Mouse (Mus musculus) embryonic facial prominence, embryonic 12.5 days (tissue): ENCODE results near the gene Otx1. TPM values are rescaled to one million over a fixed set of nuclear protein-coding genes. Genes with fewer than 3 reads are reported as not detected.

ENCODE experiments used
- ATAC-seq: fragments of 200-750 bp; cut with Nextera tagmentation; 2 replicates; pipeline ENCODE4 v1.8.0; 2017; ENCODE audit not compliant: insufficient number of reproducible peaks, insufficient read depth, low FRiP score, low TSS enrichment
- H3K27ac ChIP-seq: fragments of 300-500 bp; sonication (generic); 2 replicates; pipeline ENCODE4 v1.5.1; 2016; ENCODE audit warnings: mild to moderate bottlenecking
- H3K27me3 ChIP-seq: fragments of 300-500 bp; sonication (generic); 2 replicates; pipeline ENCODE4 v1.6.1; 2016; ENCODE audit warnings: mild to moderate bottlenecking, moderate library complexity
- H3K36me3 ChIP-seq: fragments of 300-500 bp; sonication (generic); 2 replicates; pipeline ENCODE4 v1.6.1; 2016; ENCODE audit warnings: mild to moderate bottlenecking
- H3K4me1 ChIP-seq: fragments of 300-500 bp; sonication (generic); 2 replicates; pipeline ENCODE4 v1.6.1; 2016
- H3K4me2 ChIP-seq: fragments of 300-500 bp; sonication (generic); replicated peaks from 2 replicates; pipeline ENCODE4 v1.6.1; 2016; ENCODE audit warnings: mild to moderate bottlenecking, moderate library complexity
- H3K4me3 ChIP-seq: fragments of 300-500 bp; sonication (generic); 2 replicates; pipeline ENCODE4 v1.5.1; 2016; ENCODE audit warnings: mild to moderate bottlenecking
- H3K9ac ChIP-seq: fragments of 300-500 bp; sonication (generic); 2 replicates; pipeline ENCODE4 v1.6.1; 2016; ENCODE audit warnings: mild to moderate bottlenecking, moderate library complexity
- H3K9me3 ChIP-seq: fragments of 300-500 bp; sonication (generic); 2 replicates; pipeline ENCODE4 v1.6.1; 2016; ENCODE audit warnings: mild to moderate bottlenecking, moderate library complexity
- WGBS: fragments of 180-500 bp; shearing (Covaris S2); methylation state at CpG from one replicate; pipeline ENCODE4 v1.1.7; 2016; 5-methylcytosine and 5-hydroxymethylcytosine counted together
- polyA plus RNA-seq: library from polyadenylated mRNA; unstranded; fragments of >200 nt; fragmentation: Nextera tagmentation; extraction: Ambion mirVana; gene quantifications from 2 replicates; pipeline ENCODE4 v1.2.1, GENCODE M21; 2016

The Otx1 gene
- 4.5 and 6.3 TPM in 2 replicates for polyA plus RNA-seq

- no peaks in the 10 kb centered on the region for H3K36me3 ChIP-seq
- no peaks in the 10 kb centered on the region for H3K9me3 ChIP-seq
- peak within 1 kb of the TSS; percentile 53 for H3K4me3 ChIP-seq
- under 1% methylated on average over 34 of the region's 34 CpGs for WGBS
- peak within 1 kb of the TSS; percentile 81 for H3K27ac ChIP-seq
- peak within 1 kb of the TSS; percentile 57 for H3K9ac ChIP-seq
- peaks cover 84% of the 10 kb centered on the region for H3K27me3 ChIP-seq
- peaks cover 27% of the 10 kb centered on the region for H3K4me1 ChIP-seq
- H3K4me2 ChIP-seq: peak within 1 kb of the TSS; percentile 90
- ATAC-seq: no peak
Measured at GRCm38 (mm10) chr11:22002783-22003340, at the start of gene Otx1. Otx1 (minus strand) TSS chr11:22002897.

GRCm38 (mm10) chr11:22050864-22051263, 48.2 kb upstream of the Otx1 start:
- H3K27me3 ChIP-seq: no peaks in the 10 kb centered on the region
- H3K9ac ChIP-seq: no peak overlapping the region
- no peaks in the 10 kb centered on the region for H3K4me1 ChIP-seq
- H3K27ac ChIP-seq: no peak overlapping the region
- no peak overlapping the region for H3K4me3 ChIP-seq
- H3K9me3 ChIP-seq: no peaks in the 10 kb centered on the region
- WGBS: 68% methylated on average over 7 of the region's 7 CpGs
- no peaks in the 10 kb centered on the region for H3K36me3 ChIP-seq
- no peak for ATAC-seq
- no peak overlapping the region for H3K4me2 ChIP-seq

GRCm38 (mm10) chr11:22039854-22040426, 37.2 kb upstream of the Otx1 start:
- no peak overlapping the region for H3K27ac ChIP-seq
- no peaks in the 10 kb centered on the region for H3K36me3 ChIP-seq
- no peaks in the 10 kb centered on the region for H3K4me1 ChIP-seq
- no peaks in the 10 kb centered on the region for H3K9me3 ChIP-seq
- no peak for ATAC-seq
- no peak overlapping the region for H3K4me3 ChIP-seq
- H3K27me3 ChIP-seq: no peaks in the 10 kb centered on the region
- WGBS: 78% methylated on average over 6 of the region's 6 CpGs
- no peak overlapping the region for H3K4me2 ChIP-seq
- no peak overlapping the region for H3K9ac ChIP-seq

- Histone ChIP-seq H3K9me3 (no peaks in the 10 kb centered on the region), H3K4me2 (no peak overlapping the region), H3K36me3 (no peaks in the 10 kb centered on the region), H3K4me1 (no peaks in the 10 kb centered on the region), H3K4me3 (no peak overlapping the region), H3K27ac (no peak overlapping the region), H3K27me3 (no peaks in the 10 kb centered on the region), H3K9ac (no peak overlapping the region)
- WGBS: 38% methylated on average over 7 of the region's 7 CpGs
- ATAC-seq: no peak
Measured at GRCm38 (mm10) chr11:22034564-22035105, 31.9 kb upstream of the Otx1 start.

GRCm38 (mm10) chr11:22033582-22033981, 30.9 kb upstream of the Otx1 start:
- H3K4me2 ChIP-seq: no peak overlapping the region
- H3K9me3 ChIP-seq: no peaks in the 10 kb centered on the region
- H3K4me1 ChIP-seq: no peaks in the 10 kb centered on the region
- no peaks in the 10 kb centered on the region for H3K27me3 ChIP-seq
- 92% methylated on average over 3 of the region's 3 CpGs for WGBS
- no peak overlapping the region for H3K27ac ChIP-seq
- ATAC-seq: no peak
- no peaks in the 10 kb centered on the region for H3K36me3 ChIP-seq
- H3K4me3 ChIP-seq: no peak overlapping the region
- no peak overlapping the region for H3K9ac ChIP-seq

- H3K36me3 ChIP-seq: no peaks in the 10 kb centered on the region
- ATAC-seq: no peak
- H3K9me3 ChIP-seq: no peaks in the 10 kb centered on the region
- no peaks in the 10 kb centered on the region for H3K4me1 ChIP-seq
- no peak overlapping the region for H3K4me2 ChIP-seq
- H3K27me3 ChIP-seq: no peaks in the 10 kb centered on the region
- H3K9ac ChIP-seq: no peak overlapping the region
- no peak overlapping the region for H3K27ac ChIP-seq
- 92% methylated on average over 2 of the region's 2 CpGs for WGBS
- H3K4me3 ChIP-seq: no peak overlapping the region
Measured at GRCm38 (mm10) chr11:22020602-22021001, 17.9 kb upstream of the Otx1 start.

GRCm38 (mm10) chr11:22017444-22017843, 14.7 kb upstream of the Otx1 start:
- Histone ChIP-seq H3K9me3 (no peaks in the 10 kb centered on the region), H3K27ac (no peak overlapping the region), H3K27me3 (no peaks in the 10 kb centered on the region), H3K4me2 (no peak overlapping the region), H3K9ac (no peak overlapping the region), H3K4me3 (no peak overlapping the region), H3K36me3 (no peaks in the 10 kb centered on the region), H3K4me1 (peaks cover 3% of the 10 kb centered on the region; the same call in 1 of the 2 replicates)
- 54% methylated on average over 8 of the region's 8 CpGs for WGBS
- ATAC-seq: no peak

- no peak overlapping the region for H3K27ac ChIP-seq
- WGBS: 77% methylated on average over 3 of the region's 3 CpGs
- no peaks in the 10 kb centered on the region for H3K27me3 ChIP-seq
- no peak overlapping the region for H3K4me2 ChIP-seq
- no peak for ATAC-seq
- H3K4me3 ChIP-seq: no peak overlapping the region
- H3K36me3 ChIP-seq: no peaks in the 10 kb centered on the region
- H3K9ac ChIP-seq: no peak overlapping the region
- H3K4me1 ChIP-seq: peaks cover 3% of the 10 kb centered on the region; the same call in 1 of the 2 replicates
- no peaks in the 10 kb centered on the region for H3K9me3 ChIP-seq
Measured at GRCm38 (mm10) chr11:22016341-22016740, 13.6 kb upstream of the Otx1 start.

- 16% methylated on average over 2 of the region's 2 CpGs for WGBS
- Histone ChIP-seq H3K4me3 (no peak overlapping the region), H3K4me1 (peaks cover 13% of the 10 kb centered on the region), H3K9me3 (no peaks in the 10 kb centered on the region), H3K27ac (no peak overlapping the region), H3K27me3 (peaks cover 48% of the 10 kb centered on the region), H3K4me2 (peak overlapping the region; percentile 32; the same call in 1 of the 2 replicates), H3K36me3 (no peaks in the 10 kb centered on the region), H3K9ac (no peak overlapping the region)
- ATAC-seq: no peak
Measured at GRCm38 (mm10) chr11:22008817-22009216, 6.1 kb upstream of the Otx1 start.

GRCm38 (mm10) chr11:22008129-22008596, 5.5 kb upstream of the Otx1 start:
- WGBS: under 1% methylated on average over 10 of the region's 10 CpGs
- no peak overlapping the region for H3K9ac ChIP-seq
- no peaks in the 10 kb centered on the region for H3K9me3 ChIP-seq
- H3K4me2 ChIP-seq: peak overlapping the region; percentile 32
- peaks cover 52% of the 10 kb centered on the region for H3K27me3 ChIP-seq
- H3K4me1 ChIP-seq: peaks cover 13% of the 10 kb centered on the region
- H3K27ac ChIP-seq: no peak overlapping the region
- peak; percentile 6; the same call in 1 of the 2 replicates for ATAC-seq
- H3K4me3 ChIP-seq: 0 out of 2 replicates have a peak overlapping the region, but pooled peaks have one; percentile 4
- no peaks in the 10 kb centered on the region for H3K36me3 ChIP-seq

GRCm38 (mm10) chr11:22007781-22008110, 5.0 kb upstream of the Otx1 start:
- Histone ChIP-seq H3K4me1 (peaks cover 15% of the 10 kb centered on the region), H3K9me3 (no peaks in the 10 kb centered on the region), H3K27me3 (peaks cover 52% of the 10 kb centered on the region), H3K27ac (no peak overlapping the region), H3K36me3 (no peaks in the 10 kb centered on the region), H3K4me3 (0 out of 2 replicates have a peak overlapping the region, but pooled peaks have one; percentile 4), H3K9ac (no peak overlapping the region), H3K4me2 (peak overlapping the region; percentile 32; the same call in 1 of the 2 replicates)
- ATAC-seq: 0 out of 2 replicates have a peak, but pooled peaks have one; percentile 2
- WGBS: 2% methylated on average over 6 of the region's 6 CpGs
